Mouse (Mus musculus) kidney, adult 9 months (tissue): ENCODE results near the gene Plch2.

Experiments used
- DNase-seq: peaks from one replicate; pipeline ENCODE4 v3.0.0; 2022

The Plch2 gene

GRCm38 (mm10) chr4:155070921-155071320, 14.3 kb upstream of the Plch2 start:
- DNase-seq = peak; percentile 84

- no peak for DNase-seq
These were observed 13.6 kb upstream of the Plch2 start for GRCm38 (mm10) chr4:155070199-155070598.

DNA sequence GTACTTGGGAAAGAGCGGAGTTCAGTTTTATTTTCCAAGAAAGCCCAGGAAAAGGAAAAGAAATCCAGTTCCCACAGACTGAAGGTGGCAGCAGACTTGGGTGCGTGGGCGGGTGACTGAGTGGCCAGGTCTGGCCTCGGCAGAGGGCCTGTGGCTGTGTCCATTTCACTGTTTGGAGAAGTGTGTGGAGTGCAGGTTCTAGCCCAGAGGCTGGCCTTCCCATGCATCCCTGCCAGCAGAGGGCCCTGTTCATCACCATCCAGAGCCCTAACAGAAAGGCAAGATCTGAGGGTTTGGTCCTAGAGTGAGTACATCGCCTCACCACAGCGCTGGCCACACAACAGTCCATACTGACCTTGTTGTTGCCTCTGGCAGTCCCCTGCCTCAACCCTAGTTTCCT, 12.6 kb upstream of the Plch2 start:
- no peak for DNase-seq

- no peak for DNase-seq
These were observed 11.9 kb upstream of the Plch2 start for GRCm38 (mm10) chr4:155068357-155068972.

DNA sequence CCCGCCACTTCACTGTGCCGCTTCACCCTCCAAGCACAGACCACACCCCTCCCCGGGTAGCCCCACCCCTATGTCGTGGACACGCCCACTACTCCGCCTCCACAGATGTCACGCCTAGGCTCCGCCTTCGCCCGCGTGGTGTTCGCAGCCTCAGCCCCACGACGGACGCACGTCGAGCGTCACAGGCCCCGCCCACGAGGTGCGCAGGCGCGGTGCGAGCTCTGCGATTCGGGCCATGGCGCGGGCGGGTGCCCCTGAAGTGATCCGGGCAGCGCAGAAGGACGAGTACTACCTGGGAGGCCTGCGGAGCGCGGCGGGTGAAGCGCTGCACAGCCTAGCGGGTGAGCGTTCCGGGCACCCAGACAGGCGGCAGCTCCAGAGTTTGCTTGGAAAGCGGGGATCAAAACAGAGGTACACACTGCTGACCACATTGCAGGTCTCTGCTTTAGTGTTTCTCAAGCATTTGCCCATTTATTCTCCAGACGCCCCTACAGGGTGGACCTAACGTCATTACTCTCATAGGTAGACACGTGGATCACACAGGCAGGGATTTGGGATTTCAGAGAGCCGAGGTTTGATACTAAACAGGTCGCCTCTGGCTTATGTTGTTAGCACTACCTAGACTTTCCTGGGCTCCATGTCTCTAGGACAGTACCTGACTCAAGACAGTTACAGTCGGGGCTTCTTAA, 10.4 kb upstream of the Plch2 start, which contains the start of gene Pex10:
Gene Pex10, plus strand, starts transcription at position 183 of the 689 bp plus-strand sequence.
- DNase-seq = peak; percentile 98

DNA sequence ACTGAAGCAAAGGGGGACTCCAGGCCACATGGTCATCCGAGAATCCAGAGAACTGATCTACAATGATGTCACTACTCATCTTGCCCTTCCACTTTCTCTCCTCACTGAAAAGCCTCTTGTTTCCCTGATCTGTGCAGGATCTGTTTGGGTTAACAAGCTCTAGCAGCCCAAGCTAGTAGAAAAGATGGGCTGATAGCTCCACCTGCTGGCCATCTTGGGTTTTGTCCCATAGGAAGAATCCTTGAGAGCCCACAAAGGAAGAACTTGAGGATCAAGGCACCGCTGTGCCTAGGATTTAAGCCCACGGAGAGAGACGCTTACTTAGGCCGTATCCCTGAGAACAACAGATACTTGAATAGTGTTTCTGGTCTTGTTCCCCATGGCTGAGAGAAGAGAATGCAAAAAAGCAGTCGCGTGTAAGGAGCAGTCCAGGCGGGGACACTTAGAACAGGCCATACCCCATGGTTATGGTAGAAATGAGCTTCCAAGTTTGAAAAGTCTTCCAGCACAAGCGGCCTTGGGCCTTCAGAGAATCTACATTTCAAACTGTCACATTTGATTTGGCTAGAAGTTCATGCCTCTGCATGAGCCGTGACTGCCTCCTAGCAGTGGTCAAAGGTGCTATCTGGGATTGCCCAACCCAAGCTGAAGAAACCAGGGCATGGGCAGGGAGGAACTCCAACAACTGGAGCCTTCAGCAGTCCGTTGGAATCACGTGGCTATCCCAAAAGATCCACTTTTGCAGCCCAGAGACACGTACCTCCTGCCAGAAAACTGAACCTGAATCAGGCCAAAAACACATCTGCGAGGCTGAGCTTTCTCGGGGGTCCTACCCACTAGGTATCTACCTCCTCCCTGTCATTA, 9.6 kb upstream of the Plch2 start:
- peak; percentile 95 for DNase-seq

- DNase-seq = no peak
These were observed 7.9 kb upstream of the Plch2 start for GRCm38 (mm10) chr4:155064474-155064873.

DNA sequence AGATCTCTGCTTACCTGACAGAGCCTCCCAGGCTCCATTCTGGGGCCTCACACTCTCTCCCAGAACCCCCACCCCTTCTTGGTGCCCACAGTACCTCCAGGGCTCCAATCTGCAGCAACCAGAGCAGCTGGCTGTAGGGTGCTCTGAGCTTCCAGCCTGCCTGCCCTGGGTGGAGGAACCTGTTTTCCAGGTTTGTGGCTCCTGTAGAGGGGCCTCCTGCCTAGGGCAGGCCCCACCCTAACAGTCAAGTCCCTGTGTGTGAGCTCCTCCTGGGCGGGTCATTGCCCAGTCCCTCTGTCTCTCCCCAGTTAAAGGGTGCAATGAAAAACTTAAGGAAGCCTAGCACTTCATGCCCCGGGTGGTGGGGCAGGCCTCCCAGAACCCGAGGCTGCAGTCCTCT, 7.3 kb upstream of the Plch2 start:
- DNase-seq = no peak

GRCm38 (mm10) chr4:155058325-155058724, 1.7 kb upstream of the Plch2 start:
- no peak for DNase-seq

DNA sequence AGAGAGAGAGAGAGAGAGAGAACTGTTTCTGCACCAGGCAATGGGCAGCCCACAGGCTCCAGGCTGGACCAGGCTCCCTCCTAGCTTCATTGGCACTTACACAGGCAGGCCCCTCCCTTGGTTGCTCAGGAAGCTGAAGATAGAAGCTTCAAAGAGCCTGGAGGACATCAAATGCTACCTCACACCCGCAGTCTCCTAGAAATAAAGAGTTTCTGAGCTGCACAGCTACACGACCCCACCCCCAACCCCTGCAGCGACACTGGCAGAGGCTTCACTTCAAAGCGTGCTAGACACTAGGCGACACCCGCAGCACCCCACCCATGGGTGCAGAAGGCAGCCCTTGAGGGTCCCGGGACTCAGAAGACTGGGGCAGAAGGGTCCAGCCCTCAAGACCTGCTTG, 6.5 kb downstream of the Plch2 start:
- DNase-seq = no peak

- no peak for DNase-seq
These were observed 9.9 kb downstream of the Plch2 start for GRCm38 (mm10) chr4:155046636-155047035.

GRCm38 (mm10) chr4:155043289-155043625, 13.3 kb downstream of the Plch2 start:
- DNase-seq = no peak

GRCm38 (mm10) chr4:155042606-155043288, 13.8 kb downstream of the Plch2 start:
- no peak for DNase-seq

GRCm38 (mm10) chr4:155040696-155041095, 15.9 kb downstream of the Plch2 start:
- DNase-seq = no peak

DNA sequence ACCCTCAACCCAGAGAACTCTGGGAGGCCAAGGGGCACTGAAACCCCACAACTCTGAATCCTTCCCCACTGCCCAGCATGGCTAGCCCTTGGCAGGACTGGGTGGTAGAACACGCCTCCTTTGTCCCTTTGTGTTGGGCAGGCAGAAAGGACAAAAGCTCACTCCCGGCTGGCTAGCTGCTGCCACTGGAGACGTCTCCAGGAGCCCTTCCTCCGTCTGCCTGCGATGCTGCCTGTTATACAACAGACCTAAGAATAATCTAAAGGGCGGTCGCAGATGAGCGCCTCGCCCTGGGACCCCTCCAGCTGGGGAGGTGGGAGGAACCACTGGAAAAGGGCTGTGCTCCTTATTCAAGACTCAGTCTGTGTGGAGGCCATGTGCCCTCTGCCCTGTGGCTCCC, 16.4 kb downstream of the Plch2 start:
- DNase-seq = no peak

- no peak for DNase-seq
These were observed 21.8 kb downstream of the Plch2 start for GRCm38 (mm10) chr4:155034787-155035186.

DNA sequence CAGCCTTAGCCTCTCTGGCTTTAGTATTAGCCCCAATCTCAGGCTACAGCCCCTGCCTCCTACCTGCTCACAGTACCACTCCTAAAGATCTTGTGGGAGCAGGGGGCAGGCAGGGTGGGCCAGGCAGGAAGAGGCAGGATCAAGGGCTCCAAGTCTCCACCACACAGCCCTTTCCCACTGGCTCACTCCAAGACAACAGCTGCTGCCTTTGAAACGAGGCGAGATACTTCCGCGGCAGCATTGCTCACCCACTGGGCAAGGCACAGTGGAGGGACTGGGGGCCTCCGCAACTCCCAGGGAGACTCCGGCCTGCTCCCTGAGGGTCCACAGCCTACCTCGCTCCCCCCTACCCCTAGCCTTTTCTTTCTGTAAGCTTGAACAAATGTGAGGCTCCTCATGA, 22.4 kb downstream of the Plch2 start:
- no peak for DNase-seq

DNA sequence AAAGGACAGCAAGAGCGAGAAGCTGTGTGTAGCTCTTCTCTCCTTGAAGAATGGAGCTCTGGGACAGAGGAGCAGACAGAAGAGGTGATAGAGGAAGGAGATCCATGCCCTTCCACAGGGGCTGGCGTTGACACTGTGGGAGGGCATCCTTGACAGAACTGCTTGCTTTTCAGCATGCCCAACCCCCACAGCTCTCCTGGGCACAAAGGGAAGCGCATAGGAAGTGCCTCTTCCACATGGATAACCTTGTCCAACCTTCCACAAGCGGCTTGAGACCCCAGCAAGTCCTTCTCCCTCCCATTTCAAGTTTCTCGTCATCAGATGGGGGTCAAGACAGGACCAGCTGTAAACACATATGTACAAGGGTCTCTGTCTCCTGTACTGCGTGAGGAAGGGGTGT, 23.5 kb downstream of the Plch2 start:
- DNase-seq = no peak

- no peak for DNase-seq
These were observed 32.2 kb downstream of the Plch2 start for GRCm38 (mm10) chr4:155024170-155025010.

- no peak for DNase-seq
These were observed 34.2 kb downstream of the Plch2 start for GRCm38 (mm10) chr4:155022228-155022855.

DNA sequence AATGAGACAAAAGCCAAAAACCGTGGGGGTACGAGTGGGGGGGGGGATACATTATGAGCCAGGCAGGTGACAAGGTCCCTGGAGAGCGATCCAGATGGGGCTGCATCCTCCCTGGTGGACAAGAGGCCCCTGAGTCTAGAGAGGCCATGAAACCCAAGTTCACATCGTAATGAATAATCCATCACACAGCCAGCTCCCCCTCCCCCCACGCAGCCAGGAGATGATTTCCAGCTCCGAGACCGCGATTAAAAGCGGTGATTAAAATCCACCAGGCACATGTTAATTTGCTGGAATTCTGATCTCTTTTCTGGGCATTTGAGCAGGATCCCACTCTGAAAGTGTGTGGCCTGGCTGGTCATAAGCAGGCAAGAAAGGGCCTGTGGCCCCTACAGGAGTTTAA, 35.8 kb downstream of the Plch2 start:
- no peak for DNase-seq

GRCm38 (mm10) chr4:155020141-155020540, 36.4 kb downstream of the Plch2 start:
- no peak for DNase-seq
